Mouse (Mus musculus) cerebellum, postnatal 25 days (tissue): ENCODE results near the gene Taf1a.
"Not testable (repeated sequence)": the region's sequence is repeated elsewhere in the genome, so short reads cannot be mapped to it uniquely, and the experiment has no call there.

Experiments
- DNase-seq, 2 experiments: peaks; one replicate each; pipeline ENCODE4 v3.0.0; 2021; ENCODE audit warnings: mixed read lengths in 2 of 2

Gene Taf1a

GRCm38 (mm10) chr1:183388426-183389406 is at the start of gene Taf1a:
Taf1a (plus strand) TSS chr1:183388981.
- peak; percentile 93 to 97 for DNase-seq

- not testable (repeated sequence) for DNase-seq
These were observed 45.9 kb upstream of the Taf1a start for GRCm38 (mm10) chr1:183342902-183343301.

- peak; percentile 86 to 92 for DNase-seq
These were observed 43.6 kb upstream of the Taf1a start for GRCm38 (mm10) chr1:183344886-183345816.

- DNase-seq, result no peak
These were observed 43.0 kb upstream of the Taf1a start for GRCm38 (mm10) chr1:183345817-183346195.

- peak; percentile 54 to 79 for DNase-seq
These were observed 38.9 kb upstream of the Taf1a start for GRCm38 (mm10) chr1:183349840-183350239.

- no peak for DNase-seq
These were observed 29.9 kb upstream of the Taf1a start for GRCm38 (mm10) chr1:183358901-183359300.

- no peak for DNase-seq
These were observed 26.5 kb upstream of the Taf1a start for GRCm38 (mm10) chr1:183362301-183362700.

GRCm38 (mm10) chr1:183362729-183363576 is 25.8 kb upstream of the Taf1a start:
- DNase-seq, result no peak

- no peak for DNase-seq
These were observed 25.3 kb upstream of the Taf1a start for GRCm38 (mm10) chr1:183363577-183363867.

- no peak for DNase-seq
These were observed 22.4 kb upstream of the Taf1a start for GRCm38 (mm10) chr1:183366361-183366760.

GRCm38 (mm10) chr1:183368601-183369400 is 20.0 kb upstream of the Taf1a start:
- peak; percentile 59 to 63 for DNase-seq

- DNase-seq, result peak; percentile 98 to 99
These were observed 19.3 kb upstream of the Taf1a start, which contains the start of gene Mia3 for GRCm38 (mm10) chr1:183369427-183370014. Mia3 (minus strand) TSS chr1:183369553.

GRCm38 (mm10) chr1:183374728-183375127 is 14.1 kb upstream of the Taf1a start:
- DNase-seq, result no peak

GRCm38 (mm10) chr1:183377045-183377444 is 11.7 kb upstream of the Taf1a start:
- DNase-seq, result no peak

GRCm38 (mm10) chr1:183378321-183378941 is 10.3 kb upstream of the Taf1a start:
- DNase-seq, result no peak

- DNase-seq, result not testable (repeated sequence)
These were observed 9.4 kb upstream of the Taf1a start for GRCm38 (mm10) chr1:183379376-183379775.

- DNase-seq, result no peak
These were observed 7.0 kb upstream of the Taf1a start for GRCm38 (mm10) chr1:183381816-183382215.

- DNase-seq, result no peak
These were observed 6.2 kb upstream of the Taf1a start for GRCm38 (mm10) chr1:183382621-183383020.

GRCm38 (mm10) chr1:183387421-183387820 is 1.4 kb upstream of the Taf1a start:
- DNase-seq, result not testable (repeated sequence)

GRCm38 (mm10) chr1:183403396-183403795 is 14.6 kb downstream of the Taf1a start:
- DNase-seq, result no peak
